9 mouse cellular contexts compared by ENCODE assay signal in the genomic region with DNA sequence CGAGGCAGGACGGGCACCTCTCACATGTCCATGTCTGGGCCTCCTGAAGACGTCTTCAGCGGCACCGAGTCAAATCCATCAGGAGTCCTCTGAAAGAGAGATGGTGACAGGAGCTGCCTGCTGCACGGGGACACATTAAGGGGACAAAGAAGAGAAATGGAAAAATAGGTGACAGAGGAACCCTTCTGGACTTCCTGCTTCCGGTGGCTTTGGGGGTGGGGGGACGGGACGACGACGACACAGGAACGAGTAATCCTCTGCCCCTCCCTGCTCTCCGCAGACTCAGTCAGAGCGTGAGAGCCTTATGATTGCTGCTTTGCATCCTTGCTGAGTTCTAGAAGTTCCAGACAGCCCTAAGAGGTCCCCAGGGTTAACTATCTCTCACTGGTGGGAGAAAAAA. TPM values are rescaled to one million over a fixed set of nuclear protein-coding genes. Genes with fewer than 3 reads are reported as not detected.
DNase-seq lines count a peak whose midpoint lies in the region; ATAC-seq lines count a peak whose summit lies in the region.
"Had no signal": no experiment of that assay in that cellular context is flagged by ENCODE, and none has a peak within 500 bp of the region (broad histone marks: within the 10 kb centered on the region; RNA-seq: fewer than 3 reads in every experiment).

No protein-coding gene starts in this region.

- WGBS in limb, embryonic 13.5 days: 54% methylated on average over 14 of the region's 14 CpGs
- 70% methylated on average over 14 of the region's 14 CpGs for WGBS in limb, embryonic 10.5 days
- WGBS in stomach, embryonic 15.5 days: 56% methylated on average over 14 of the region's 14 CpGs
- 61% methylated on average over 14 of the region's 14 CpGs for WGBS in forebrain, embryonic 13.5 days

- no peaks in the 10 kb centered on the region for H3K9me3 ChIP-seq in limb, embryonic 13.5 days
- H3K9me3 ChIP-seq in limb, embryonic 10.5 days (replicated peaks): no peaks in the 10 kb centered on the region
- H3K9me3 ChIP-seq in stomach, embryonic 15.5 days: no peaks in the 10 kb centered on the region
- H3K9me3 ChIP-seq in forebrain, embryonic 13.5 days (replicated peaks): no peaks in the 10 kb centered on the region
- H3K9me3 ChIP-seq: limb, embryonic 12.5 days had no signal

- H3K36me3 ChIP-seq in limb, embryonic 13.5 days: no peaks in the 10 kb centered on the region
- no peaks in the 10 kb centered on the region for H3K36me3 ChIP-seq in limb, embryonic 10.5 days
- H3K36me3 ChIP-seq in stomach, embryonic 15.5 days: no peaks in the 10 kb centered on the region
- no peaks in the 10 kb centered on the region for H3K36me3 ChIP-seq in forebrain, embryonic 13.5 days (ENCODE audit: poor library complexity, severe bottlenecking)
- H3K36me3 ChIP-seq: limb, embryonic 12.5 days had no signal

- H3K9ac ChIP-seq in limb, embryonic 13.5 days: no peak overlapping the region
- no peak overlapping the region for H3K9ac ChIP-seq in stomach, embryonic 15.5 days
- H3K9ac ChIP-seq in forebrain, embryonic 13.5 days: no peak overlapping the region
- H3K9ac ChIP-seq: limb, embryonic 12.5 days had no signal

- ATAC-seq in limb, embryonic 13.5 days (ENCODE audit: low FRiP score, low read depth): no peak
- peak; percentile 71 for ATAC-seq in inflammation-experienced regulatory T-cells, adult 6 months
- no peak; the same call in 1 of the 2 replicates for ATAC-seq in stomach, embryonic 15.5 days (ENCODE audit: insufficient read depth, low FRiP score, low read depth)
- no peak for ATAC-seq in forebrain, embryonic 13.5 days

- H3K27ac ChIP-seq in limb, embryonic 13.5 days: no peak overlapping the region
- H3K27ac ChIP-seq in limb, embryonic 10.5 days: no peak overlapping the region
- H3K27ac ChIP-seq in stomach, embryonic 15.5 days: no peak overlapping the region
- H3K27ac ChIP-seq in forebrain, embryonic 13.5 days: no peak overlapping the region
- H3K27ac ChIP-seq: limb, embryonic 12.5 days had no signal

- H3K27me3 ChIP-seq in limb, embryonic 13.5 days: no peaks in the 10 kb centered on the region; the same call in 1 of the 2 replicates
- H3K27me3 ChIP-seq in limb, embryonic 10.5 days (ENCODE audit: low read depth, poor library complexity, severe bottlenecking): no peaks in the 10 kb centered on the region
- H3K27me3 ChIP-seq in stomach, embryonic 15.5 days (replicated peaks): no peaks in the 10 kb centered on the region
- H3K27me3 ChIP-seq in forebrain, embryonic 13.5 days: no peaks in the 10 kb centered on the region

- DNase-seq in limb, embryonic 10.5 days (ENCODE audit: low spot score): no peak
- peak; percentile 39 for DNase-seq in MN1 (ENCODE audit: low spot score)
- DNase-seq in right cerebral cortex, adult 2 months (ENCODE audit: low spot score in 2 of 2): no peak
- DNase-seq: heart, postnatal 10 days had no signal

- H3K4me1 ChIP-seq in limb, embryonic 13.5 days: no peaks in the 10 kb centered on the region
- no peaks in the 10 kb centered on the region; the same call in 1 of the 2 replicates for H3K4me1 ChIP-seq in limb, embryonic 10.5 days
- 0 out of 2 replicates have a peak, but pooled peaks cover 3% of the 10 kb centered on the region for H3K4me1 ChIP-seq in stomach, embryonic 15.5 days
- no peaks in the 10 kb centered on the region for H3K4me1 ChIP-seq in forebrain, embryonic 13.5 days
- H3K4me1 ChIP-seq: limb, embryonic 12.5 days had no signal

- no peak overlapping the region for H3K4me3 ChIP-seq in limb, embryonic 13.5 days
- H3K4me3 ChIP-seq in limb, embryonic 10.5 days: no peak overlapping the region
- no peak overlapping the region for H3K4me3 ChIP-seq in stomach, embryonic 15.5 days (replicated peaks)
- no peak overlapping the region for H3K4me3 ChIP-seq in forebrain, embryonic 13.5 days
- H3K4me3 ChIP-seq: limb, embryonic 12.5 days had no signal

- H3K4me2 ChIP-seq in limb, embryonic 13.5 days (replicated peaks): peak overlapping the region; percentile 11; the same call in 1 of the 2 replicates
- 0 out of 2 replicates have a peak overlapping the region, but pooled peaks have one; percentile 32 for H3K4me2 ChIP-seq in stomach, embryonic 15.5 days
- no peak overlapping the region; the same call in 1 of the 2 replicates for H3K4me2 ChIP-seq in forebrain, embryonic 13.5 days
- H3K4me2 ChIP-seq: limb, embryonic 12.5 days had no signal

RNA-seq across cellular contexts. Expression of a gene that starts 13.4 kb away (rescaled TPM):
- polyA plus RNA-seq in limb, embryonic 13.5 days (2015; fragmentation: Nextera tagmentation; extraction: Ambion mirVana): 114 and 122 TPM in 2 replicates
- 117 and 125 TPM in 2 replicates for polyA plus RNA-seq in limb, embryonic 10.5 days (2016; fragmentation: Nextera tagmentation; extraction: Ambion mirVana)
- polyA plus RNA-seq in inflammation-experienced regulatory T-cells, adult 6 months (2017; shearing (Covaris generic)): 100 to 1,000 TPM; 156 to 182 (median 163) TPM
- 124 and 142 TPM in 2 replicates for polyA plus RNA-seq in stomach, embryonic 15.5 days (2015; fragmentation: Nextera tagmentation; extraction: Ambion mirVana)
- polyA plus RNA-seq in forebrain, embryonic 13.5 days (2015; fragmentation: Nextera tagmentation; extraction: Ambion mirVana): 196 and 205 TPM in 2 replicates

RNA-seq across cellular contexts. Expression of a gene that starts 43.0 kb away (rescaled TPM):
- polyA plus RNA-seq in limb, embryonic 13.5 days (2015; fragmentation: Nextera tagmentation; extraction: Ambion mirVana): 5.5 and 7.3 TPM in 2 replicates
- polyA plus RNA-seq in limb, embryonic 10.5 days (2016; fragmentation: Nextera tagmentation; extraction: Ambion mirVana): 4.0 and 4.4 TPM in 2 replicates
- under 1 TPM; 0.35 to 0.52 (median 0.37) TPM for polyA plus RNA-seq in inflammation-experienced regulatory T-cells, adult 6 months (2017; shearing (Covaris generic))
- polyA plus RNA-seq in stomach, embryonic 15.5 days (2015; fragmentation: Nextera tagmentation; extraction: Ambion mirVana): 12.2 and 13.6 TPM in 2 replicates
- 45.3 and 56.9 TPM in 2 replicates for polyA plus RNA-seq in forebrain, embryonic 13.5 days (2015; fragmentation: Nextera tagmentation; extraction: Ambion mirVana)
